Mouse (Mus musculus): ENCODE data around the gene Rcan2.

GRCm38 (mm10) chr17:43977572-43977971 lies 176.4 kb downstream of the Rcan2 start:
- no peak for TF ChIP-seq CTCF (IDR thresholded peaks at IDR 0.05; ENCODE audit: extremely low read depth, insufficient read depth, low read length)
- TF ChIP-seq POLR2A (IDR thresholded peaks at IDR 0.05; ENCODE audit: extremely low read depth, insufficient read depth, low read length): no peak
